Mouse (Mus musculus): ENCODE data around the gene Accsl. TPM values are rescaled to one million over a fixed set of nuclear protein-coding genes. Genes with fewer than 3 reads are reported as not detected.

The Accsl gene
- 0.08 and 1.2 TPM in 2 replicates for total RNA-seq (2014; rRNA removed)
- polyA plus RNA-seq (2015; fragmentation: Nextera tagmentation; extraction: Ambion mirVana) = 0.22 and 0.38 TPM in 2 replicates

- H3K27ac ChIP-seq (ENCODE audit: low read depth, low read length) = no peak within 1 kb of the TSS
- 46% methylated on average over 7 of the region's 7 CpGs for WGBS
- no peak for DNase-seq
Measured at GRCm38 (mm10) chr2:93869107-93869600, at the start of gene Accsl. Gene Accsl (minus strand): TSS chr2:93869157.

GRCm38 (mm10) chr2:93913552-93913951 lies 44.6 kb upstream of the Accsl start:
- TF ChIP-seq CTCF (IDR thresholded peaks at IDR 0.05; ENCODE audit: low read depth) = no peak
- WGBS = 92% methylated on average over 2 of the region's 2 CpGs
- no peak for DNase-seq

More at GRCm38 (mm10) chr2:93869107-93869600, at the start of gene Accsl:
- no peak for ATAC-seq
- H3K27me3 ChIP-seq (ENCODE audit: insufficient read depth, low read length) = no peaks in the 10 kb centered on the region
- H3K4me2 ChIP-seq (ENCODE audit: low read depth) = no peak within 1 kb of the TSS
- H3K9ac ChIP-seq = no peak within 1 kb of the TSS
- no peak for TF ChIP-seq CTCF (IDR thresholded peaks at IDR 0.05; ENCODE audit: low read depth)
- 0 out of 2 replicates have a peak, but pooled peaks cover 2% of the 10 kb centered on the region for H3K4me1 ChIP-seq (ENCODE audit: insufficient read depth)
- H3K9me3 ChIP-seq (ENCODE audit: low read length) = no peaks in the 10 kb centered on the region
- no peak within 1 kb of the TSS for H3K4me3 ChIP-seq (ENCODE audit: low read depth, low read length)
- no peaks in the 10 kb centered on the region for H3K36me3 ChIP-seq (ENCODE audit: insufficient read depth)

GRCm38 (mm10) chr2:93911942-93912341 lies 43.0 kb upstream of the Accsl start:
- Histone ChIP-seq H3K9ac (no peak overlapping the region), H3K4me2 (ENCODE audit: low read depth) (no peak overlapping the region), H3K4me3 (ENCODE audit: low read depth, low read length) (no peak overlapping the region), H3K4me1 (ENCODE audit: insufficient read depth) (peaks cover 8% of the 10 kb centered on the region; the same call in 1 of the 2 replicates), H3K27ac (ENCODE audit: low read depth, low read length) (no peak overlapping the region), H3K27me3 (ENCODE audit: insufficient read depth, low read length) (no peaks in the 10 kb centered on the region), H3K36me3 (ENCODE audit: insufficient read depth) (no peaks in the 10 kb centered on the region), H3K9me3 (ENCODE audit: low read length) (no peaks in the 10 kb centered on the region)
- TF ChIP-seq CTCF (IDR thresholded peaks at IDR 0.05; ENCODE audit: low read depth) = no peak
- peak; percentile 52; the same call in 1 of the 2 replicates for ATAC-seq
- peak; percentile 74 for DNase-seq
- 54% methylated on average over 10 of the region's 10 CpGs for WGBS

More at GRCm38 (mm10) chr2:93913552-93913951, 44.6 kb upstream of the Accsl start:
- Histone ChIP-seq H3K4me2 (ENCODE audit: low read depth) (no peak overlapping the region), H3K4me3 (ENCODE audit: low read depth, low read length) (no peak overlapping the region), H3K4me1 (ENCODE audit: insufficient read depth) (peaks cover 3% of the 10 kb centered on the region; the same call in 1 of the 2 replicates), H3K9me3 (ENCODE audit: low read length) (no peaks in the 10 kb centered on the region), H3K36me3 (ENCODE audit: insufficient read depth) (no peaks in the 10 kb centered on the region), H3K9ac (no peak overlapping the region), H3K27ac (ENCODE audit: low read depth, low read length) (no peak overlapping the region), H3K27me3 (ENCODE audit: insufficient read depth, low read length) (no peaks in the 10 kb centered on the region)
- ATAC-seq = no peak

GRCm38 (mm10) chr2:93909716-93910115 lies 40.8 kb upstream of the Accsl start:
- no peak overlapping the region for H3K4me3 ChIP-seq (ENCODE audit: low read depth, low read length)
- H3K9ac ChIP-seq = no peak overlapping the region
- ATAC-seq (peak; percentile 47; the same call in 1 of the 2 replicates), DNase-seq (no peak)
- no peaks in the 10 kb centered on the region for H3K36me3 ChIP-seq (ENCODE audit: insufficient read depth)
- WGBS = 51% methylated on average over 5 of the region's 5 CpGs
- no peak overlapping the region for H3K4me2 ChIP-seq (ENCODE audit: low read depth)
- H3K9me3 ChIP-seq (ENCODE audit: low read length) = no peaks in the 10 kb centered on the region
- no peak overlapping the region for H3K27ac ChIP-seq (ENCODE audit: low read depth, low read length)
- TF ChIP-seq CTCF (IDR thresholded peaks at IDR 0.05; ENCODE audit: low read depth) = no peak
- peaks cover 12% of the 10 kb centered on the region; the same call in 1 of the 2 replicates for H3K4me1 ChIP-seq (ENCODE audit: insufficient read depth)
- no peaks in the 10 kb centered on the region for H3K27me3 ChIP-seq (ENCODE audit: insufficient read depth, low read length)

- ATAC-seq = peak; percentile 52
- Histone ChIP-seq H3K4me2 (ENCODE audit: low read depth) (no peak overlapping the region), H3K9me3 (ENCODE audit: low read length) (no peaks in the 10 kb centered on the region), H3K36me3 (ENCODE audit: insufficient read depth) (no peaks in the 10 kb centered on the region), H3K27me3 (ENCODE audit: insufficient read depth, low read length) (no peaks in the 10 kb centered on the region), H3K4me1 (ENCODE audit: insufficient read depth) (peaks cover 12% of the 10 kb centered on the region; the same call in 1 of the 2 replicates), H3K9ac (no peak overlapping the region), H3K27ac (ENCODE audit: low read depth, low read length) (peak overlapping the region; percentile 11; the same call in 1 of the 2 replicates), H3K4me3 (ENCODE audit: low read depth, low read length) (no peak overlapping the region)
- no peak for TF ChIP-seq CTCF (IDR thresholded peaks at IDR 0.05; ENCODE audit: low read depth)
- 49% methylated on average over 9 of the region's 9 CpGs for WGBS
- DNase-seq = peak; percentile 46
Measured at GRCm38 (mm10) chr2:93907519-93908294, 38.8 kb upstream of the Accsl start.

- DNase-seq = no peak
- no peak for TF ChIP-seq CTCF (IDR thresholded peaks at IDR 0.05; ENCODE audit: low read depth)
- Histone ChIP-seq H3K27me3 (ENCODE audit: insufficient read depth, low read length) (no peaks in the 10 kb centered on the region), H3K27ac (ENCODE audit: low read depth, low read length) (no peak overlapping the region), H3K9me3 (ENCODE audit: low read length) (no peaks in the 10 kb centered on the region), H3K4me1 (ENCODE audit: insufficient read depth) (peaks cover 12% of the 10 kb centered on the region; the same call in 1 of the 2 replicates), H3K4me3 (ENCODE audit: low read depth, low read length) (no peak overlapping the region), H3K36me3 (ENCODE audit: insufficient read depth) (no peaks in the 10 kb centered on the region), H3K4me2 (ENCODE audit: low read depth) (no peak overlapping the region), H3K9ac (no peak overlapping the region)
- WGBS = 51% methylated on average over 4 of the region's 4 CpGs
- no peak for ATAC-seq
Measured at GRCm38 (mm10) chr2:93906316-93906715, 37.4 kb upstream of the Accsl start.

GRCm38 (mm10) chr2:93903415-93903814 lies 34.5 kb upstream of the Accsl start:
- H3K4me2 ChIP-seq (ENCODE audit: low read depth) = no peak overlapping the region
- H3K9me3 ChIP-seq (ENCODE audit: low read length) = no peaks in the 10 kb centered on the region
- WGBS = 59% methylated on average over 6 of the region's 6 CpGs
- ATAC-seq (peak; percentile 50), DNase-seq (peak; percentile 40)
- H3K36me3 ChIP-seq (ENCODE audit: insufficient read depth) = no peaks in the 10 kb centered on the region
- H3K27me3 ChIP-seq (ENCODE audit: insufficient read depth, low read length) = no peaks in the 10 kb centered on the region
- H3K9ac ChIP-seq = no peak overlapping the region
- no peak for TF ChIP-seq CTCF (IDR thresholded peaks at IDR 0.05; ENCODE audit: low read depth)
- H3K4me1 ChIP-seq (ENCODE audit: insufficient read depth) = peaks cover 9% of the 10 kb centered on the region; the same call in 1 of the 2 replicates
- no peak overlapping the region for H3K4me3 ChIP-seq (ENCODE audit: low read depth, low read length)
- no peak overlapping the region for H3K27ac ChIP-seq (ENCODE audit: low read depth, low read length)

Data from forebrain, postnatal 0 days (tissue).